Mouse (Mus musculus): ENCODE data around the gene Epor. TPM values are rescaled to one million over a fixed set of nuclear protein-coding genes. Genes with fewer than 3 reads are reported as not detected.
A peak's percentile ranks its signal among the peaks of the same experiment; 100 is the strongest.

Gene Epor
- polyA plus RNA-seq (2015; fragmentation: Nextera tagmentation; extraction: Ambion mirVana): 10.4 and 11.8 TPM in 2 replicates

GRCm38 (mm10) chr9:21963417-21963816 lies at the start of gene Epor:
TSS of gene Epor (minus strand) at chr9:21963506.
- peak; percentile 57; the same call in 1 of the 2 replicates for ATAC-seq (ENCODE audit: insufficient read depth, low FRiP score)
- peaks cover 20% of the 10 kb centered on the region for H3K27me3 ChIP-seq (ENCODE audit: control insufficient read depth, insufficient read depth, low read length)
- H3K4me1 ChIP-seq (ENCODE audit: control insufficient read depth, insufficient read depth, low read length): peaks cover 28% of the 10 kb centered on the region
- H3K27ac ChIP-seq (ENCODE audit: low read length): no peak within 1 kb of the TSS
- H3K9ac ChIP-seq (ENCODE audit: low read length): peak within 1 kb of the TSS; percentile 64
- WGBS: 19% methylated on average over 8 of the region's 8 CpGs
- no peaks in the 10 kb centered on the region for H3K9me3 ChIP-seq (replicated peaks; ENCODE audit: control insufficient read depth, low read length)
- H3K4me2 ChIP-seq (ENCODE audit: low read depth, low read length): peak within 1 kb of the TSS; percentile 69
- H3K36me3 ChIP-seq (ENCODE audit: control insufficient read depth, insufficient read depth, low read length): no peaks in the 10 kb centered on the region
- H3K4me3 ChIP-seq (replicated peaks; ENCODE audit: low read length): peak within 1 kb of the TSS; percentile 45

GRCm38 (mm10) chr9:22012731-22013130 lies 49.4 kb upstream of the Epor start:
- H3K9me3 ChIP-seq (replicated peaks; ENCODE audit: control insufficient read depth, low read length): no peaks in the 10 kb centered on the region
- H3K4me3 ChIP-seq (replicated peaks; ENCODE audit: low read length): no peak overlapping the region
- 0 out of 2 replicates have a peak, but pooled peaks have one; percentile 6 for ATAC-seq (ENCODE audit: insufficient read depth, low FRiP score)
- no peak overlapping the region for H3K27ac ChIP-seq (ENCODE audit: low read length)
- no peak overlapping the region for H3K9ac ChIP-seq (ENCODE audit: low read length)
- H3K27me3 ChIP-seq (ENCODE audit: control insufficient read depth, insufficient read depth, low read length): no peaks in the 10 kb centered on the region
- WGBS: 93% methylated on average over 13 of the region's 13 CpGs
- peaks cover 41% of the 10 kb centered on the region for H3K36me3 ChIP-seq (ENCODE audit: control insufficient read depth, insufficient read depth, low read length)
- H3K4me1 ChIP-seq (ENCODE audit: control insufficient read depth, insufficient read depth, low read length): no peaks in the 10 kb centered on the region
- H3K4me2 ChIP-seq (ENCODE audit: low read depth, low read length): no peak overlapping the region

- Histone ChIP-seq H3K27ac (ENCODE audit: low read length) (no peak overlapping the region), H3K9ac (ENCODE audit: low read length) (no peak overlapping the region), H3K9me3 (replicated peaks; ENCODE audit: control insufficient read depth, low read length) (no peaks in the 10 kb centered on the region), H3K36me3 (ENCODE audit: control insufficient read depth, insufficient read depth, low read length) (peaks cover 41% of the 10 kb centered on the region), H3K27me3 (ENCODE audit: control insufficient read depth, insufficient read depth, low read length) (no peaks in the 10 kb centered on the region), H3K4me2 (ENCODE audit: low read depth, low read length) (no peak overlapping the region), H3K4me1 (ENCODE audit: control insufficient read depth, insufficient read depth, low read length) (no peaks in the 10 kb centered on the region), H3K4me3 (replicated peaks; ENCODE audit: low read length) (no peak overlapping the region)
- WGBS: 85% methylated on average over 5 of the region's 5 CpGs
- ATAC-seq (ENCODE audit: insufficient read depth, low FRiP score): no peak; the same call in 1 of the 2 replicates
Measured at GRCm38 (mm10) chr9:22011055-22011454, 47.7 kb upstream of the Epor start.

- 84% methylated on average over 12 of the region's 12 CpGs for WGBS
- no peak overlapping the region for H3K4me2 ChIP-seq (ENCODE audit: low read depth, low read length)
Measured at GRCm38 (mm10) chr9:22004546-22004945, 41.2 kb upstream of the Epor start.

GRCm38 (mm10) chr9:22003163-22003554 lies 39.9 kb upstream of the Epor start:
- no peaks in the 10 kb centered on the region for H3K36me3 ChIP-seq (ENCODE audit: control insufficient read depth, insufficient read depth, low read length)
- WGBS: under 1% methylated on average over 18 of the region's 18 CpGs
- peak overlapping the region; percentile 76 for H3K4me2 ChIP-seq (ENCODE audit: low read depth, low read length)
- peak overlapping the region; percentile 69 for H3K9ac ChIP-seq (ENCODE audit: low read length)
- ATAC-seq (ENCODE audit: insufficient read depth, low FRiP score): no peak
- H3K9me3 ChIP-seq (replicated peaks; ENCODE audit: control insufficient read depth, low read length): no peaks in the 10 kb centered on the region
- peak overlapping the region; percentile 69 for H3K27ac ChIP-seq (ENCODE audit: low read length)
- no peaks in the 10 kb centered on the region for H3K27me3 ChIP-seq (ENCODE audit: control insufficient read depth, insufficient read depth, low read length)
- peaks cover 15% of the 10 kb centered on the region for H3K4me1 ChIP-seq (ENCODE audit: control insufficient read depth, insufficient read depth, low read length)
- H3K4me3 ChIP-seq (replicated peaks; ENCODE audit: low read length): peak overlapping the region; percentile 79

More at GRCm38 (mm10) chr9:22004546-22004945, 41.2 kb upstream of the Epor start:
- Histone ChIP-seq H3K4me3 (replicated peaks; ENCODE audit: low read length) (no peak overlapping the region), H3K9me3 (replicated peaks; ENCODE audit: control insufficient read depth, low read length) (no peaks in the 10 kb centered on the region), H3K27ac (ENCODE audit: low read length) (no peak overlapping the region), H3K9ac (ENCODE audit: low read length) (no peak overlapping the region), H3K27me3 (ENCODE audit: control insufficient read depth, insufficient read depth, low read length) (no peaks in the 10 kb centered on the region), H3K36me3 (ENCODE audit: control insufficient read depth, insufficient read depth, low read length) (peaks cover 7% of the 10 kb centered on the region; the same call in 1 of the 2 replicates), H3K4me1 (ENCODE audit: control insufficient read depth, insufficient read depth, low read length) (peaks cover 15% of the 10 kb centered on the region)
- no peak for ATAC-seq (ENCODE audit: insufficient read depth, low FRiP score)

GRCm38 (mm10) chr9:22002194-22003162 lies 39.2 kb upstream of the Epor start, which contains the start of the genes Ccdc151 and Prkcsh:
TSS of gene Ccdc151 (minus strand) at chr9:22002634.
TSS of gene Prkcsh (plus strand) at chr9:22002806.
- peak within 1 kb of the TSS; percentile 79 for H3K4me3 ChIP-seq (replicated peaks; ENCODE audit: low read length)
- H3K9me3 ChIP-seq (replicated peaks; ENCODE audit: control insufficient read depth, low read length): no peaks in the 10 kb centered on the region
- 7% methylated on average over 57 of the region's 57 CpGs for WGBS
- peak within 1 kb of the TSS; percentile 69 for H3K9ac ChIP-seq (ENCODE audit: low read length)
- peak within 1 kb of the TSS; percentile 76 for H3K4me2 ChIP-seq (ENCODE audit: low read depth, low read length)
- peaks cover 15% of the 10 kb centered on the region for H3K4me1 ChIP-seq (ENCODE audit: control insufficient read depth, insufficient read depth, low read length)
- peak; percentile 100 for ATAC-seq (ENCODE audit: insufficient read depth, low FRiP score)
- peak within 1 kb of the TSS; percentile 69 for H3K27ac ChIP-seq (ENCODE audit: low read length)
- H3K36me3 ChIP-seq (ENCODE audit: control insufficient read depth, insufficient read depth, low read length): no peaks in the 10 kb centered on the region
- no peaks in the 10 kb centered on the region for H3K27me3 ChIP-seq (ENCODE audit: control insufficient read depth, insufficient read depth, low read length)

- WGBS: 92% methylated on average over 4 of the region's 4 CpGs
- Histone ChIP-seq H3K4me2 (ENCODE audit: low read depth, low read length) (no peak overlapping the region), H3K27ac (ENCODE audit: low read length) (no peak overlapping the region), H3K36me3 (ENCODE audit: control insufficient read depth, insufficient read depth, low read length) (no peaks in the 10 kb centered on the region), H3K9ac (ENCODE audit: low read length) (no peak overlapping the region), H3K27me3 (ENCODE audit: control insufficient read depth, insufficient read depth, low read length) (no peaks in the 10 kb centered on the region), H3K4me1 (ENCODE audit: control insufficient read depth, insufficient read depth, low read length) (peaks cover 15% of the 10 kb centered on the region), H3K4me3 (replicated peaks; ENCODE audit: low read length) (no peak overlapping the region), H3K9me3 (replicated peaks; ENCODE audit: control insufficient read depth, low read length) (no peaks in the 10 kb centered on the region)
- no peak for ATAC-seq (ENCODE audit: insufficient read depth, low FRiP score)
Measured at GRCm38 (mm10) chr9:22001633-22002032, 38.3 kb upstream of the Epor start.

- Histone ChIP-seq H3K27me3 (ENCODE audit: control insufficient read depth, insufficient read depth, low read length) (no peaks in the 10 kb centered on the region), H3K27ac (ENCODE audit: low read length) (no peak overlapping the region), H3K4me3 (replicated peaks; ENCODE audit: low read length) (no peak overlapping the region), H3K4me2 (ENCODE audit: low read depth, low read length) (no peak overlapping the region), H3K9ac (ENCODE audit: low read length) (no peak overlapping the region), H3K36me3 (ENCODE audit: control insufficient read depth, insufficient read depth, low read length) (no peaks in the 10 kb centered on the region), H3K4me1 (ENCODE audit: control insufficient read depth, insufficient read depth, low read length) (peaks cover 15% of the 10 kb centered on the region), H3K9me3 (replicated peaks; ENCODE audit: control insufficient read depth, low read length) (no peaks in the 10 kb centered on the region)
- no peak for ATAC-seq (ENCODE audit: insufficient read depth, low FRiP score)
- WGBS: 90% methylated on average over 6 of the region's 6 CpGs
Measured at GRCm38 (mm10) chr9:22000296-22000695, 37.0 kb upstream of the Epor start.

All from stomach, embryonic 16.5 days (tissue).